Mouse (Mus musculus) stomach, postnatal 0 days (tissue): ENCODE measurements around the gene Dnmt3b. TPM values are rescaled to one million over a fixed set of nuclear protein-coding genes. Genes with fewer than 3 reads are reported as not detected.
"Not testable (repeated sequence)": the region's sequence is repeated elsewhere in the genome, so short reads cannot be mapped to it uniquely, and the experiment has no call there.

Experiments
- ATAC-seq: fragments of 200-750 bp; cut with Nextera tagmentation; 2 replicates; pipeline ENCODE4 v1.8.0; 2017; ENCODE audit not compliant: low FRiP score, low TSS enrichment
- DNase-seq: peaks from one replicate; pipeline ENCODE4 v3.0.0-alpha.2; 2016; ENCODE audit warnings: low spot score
- H3K27ac ChIP-seq: fragments of 300-500 bp; sonication (generic); replicated peaks from 2 replicates; pipeline ENCODE4 v1.5.1; 2014; ENCODE audit warnings: mild to moderate bottlenecking, control low read depth
- H3K27me3 ChIP-seq: fragments of 300-500 bp; sonication (generic); 2 replicates; pipeline ENCODE4 v1.6.1; 2014; ENCODE audit warnings: low read length; ENCODE audit not compliant: control insufficient read depth, insufficient read depth
- H3K36me3 ChIP-seq: fragments of 300-500 bp; sonication (generic); 2 replicates; pipeline ENCODE4 v1.6.1; 2014; ENCODE audit warnings: low read length, mixed read lengths; ENCODE audit not compliant: control insufficient read depth, insufficient read depth
- H3K4me1 ChIP-seq: fragments of 300-500 bp; sonication (generic); replicated peaks from 2 replicates; pipeline ENCODE4 v1.6.1; 2014; ENCODE audit warnings: antibody characterized with exemption; ENCODE audit not compliant: control insufficient read depth, insufficient read depth
- H3K4me2 ChIP-seq: fragments of 300-500 bp; sonication (generic); replicated peaks from 2 replicates; pipeline ENCODE4 v1.6.1; 2014; ENCODE audit warnings: low read depth, mild to moderate bottlenecking, control low read depth, moderate library complexity
- H3K4me3 ChIP-seq: fragments of 300-500 bp; sonication (generic); 2 replicates; pipeline ENCODE4 v1.5.1; 2014; ENCODE audit warnings: low read depth, low read length, control low read depth
- H3K9ac ChIP-seq: fragments of 300-500 bp; sonication (generic); 2 replicates; pipeline ENCODE4 v1.6.1; 2014; ENCODE audit warnings: mild to moderate bottlenecking, low read length, control low read depth, mixed read lengths
- H3K9me3 ChIP-seq: fragments of 300-500 bp; sonication (generic); 2 replicates; pipeline ENCODE4 v1.6.1; 2016; ENCODE audit warnings: low read length; ENCODE audit not compliant: control insufficient read depth
- CTCF ChIP-seq: IDR thresholded peaks from 2 replicates; pipeline ENCODE4 v1.5.1; 2016; ENCODE audit warnings: antibody characterized with exemption, low read depth, mild to moderate bottlenecking, moderate library complexity
- EP300 ChIP-seq: optimal IDR thresholded peaks from 2 replicates; pipeline ENCODE3; 2016; ENCODE audit warnings: antibody characterized with exemption
- WGBS: fragments of 180-500 bp; shearing (Covaris S2); extraction: QIAGEN DNeasy Blood & Tissue Kit; methylation state at CpG from one replicate; pipeline ENCODE4 v1.1.7; 2014; 5-methylcytosine and 5-hydroxymethylcytosine counted together
- polyA plus RNA-seq: library from polyadenylated mRNA; unstranded; fragments of >200 nt; fragmentation: Nextera tagmentation; extraction: Ambion mirVana; gene quantifications from 2 replicates; pipeline ENCODE4 v1.2.1, GENCODE M21; 2015

The Dnmt3b gene
- polyA plus RNA-seq, 1 experiment from 2014 or later, result 3.0 TPM

DNA sequence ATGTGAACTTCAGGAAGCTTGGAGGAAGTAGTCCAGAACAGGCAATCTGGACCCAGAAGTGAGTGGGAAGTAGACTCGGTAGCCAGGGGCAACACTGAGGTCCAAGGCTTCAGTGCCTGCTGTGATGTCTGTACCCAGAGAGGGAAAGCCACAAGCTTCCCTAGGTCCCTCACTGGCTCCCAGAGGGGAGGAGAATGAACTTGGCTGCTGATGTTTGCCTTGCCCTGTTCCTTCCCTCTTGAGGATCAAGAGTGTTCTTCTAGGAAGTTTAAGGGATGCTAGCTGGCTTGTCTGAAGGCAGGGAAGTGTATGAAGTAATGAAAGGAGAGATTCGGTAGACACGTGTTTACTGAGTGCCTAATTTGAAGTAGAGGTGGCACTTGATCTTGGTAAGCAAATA lies 6.8 kb upstream of the Dnmt3b start:
- no peak overlapping the region for H3K4me3 ChIP-seq
- H3K9me3 ChIP-seq, result no peaks in the 10 kb centered on the region
- no peaks in the 10 kb centered on the region for H3K27me3 ChIP-seq
- TF ChIP-seq EP300 (no peak), CTCF (no peak)
- no peak overlapping the region for H3K9ac ChIP-seq
- no peaks in the 10 kb centered on the region for H3K36me3 ChIP-seq
- no peak overlapping the region for H3K27ac ChIP-seq
- WGBS, result 25% methylated on average over 3 of the region's 3 CpGs
- H3K4me2 ChIP-seq, result no peak overlapping the region
- ATAC-seq, result no peak
- no peaks in the 10 kb centered on the region for H3K4me1 ChIP-seq
- no peak for DNase-seq

GRCm38 (mm10) chr2:153642999-153643398 lies 6.3 kb upstream of the Dnmt3b start:
- H3K9ac ChIP-seq, result no peak overlapping the region
- H3K4me1 ChIP-seq, result no peaks in the 10 kb centered on the region
- no peak overlapping the region for H3K4me3 ChIP-seq
- ATAC-seq (no peak), DNase-seq (no peak)
- no peaks in the 10 kb centered on the region for H3K27me3 ChIP-seq
- no peaks in the 10 kb centered on the region for H3K9me3 ChIP-seq
- 51% methylated on average over 6 of the region's 6 CpGs for WGBS
- H3K4me2 ChIP-seq, result no peak overlapping the region
- TF ChIP-seq EP300 (no peak), CTCF (no peak)
- H3K27ac ChIP-seq, result no peak overlapping the region
- no peaks in the 10 kb centered on the region for H3K36me3 ChIP-seq

DNA sequence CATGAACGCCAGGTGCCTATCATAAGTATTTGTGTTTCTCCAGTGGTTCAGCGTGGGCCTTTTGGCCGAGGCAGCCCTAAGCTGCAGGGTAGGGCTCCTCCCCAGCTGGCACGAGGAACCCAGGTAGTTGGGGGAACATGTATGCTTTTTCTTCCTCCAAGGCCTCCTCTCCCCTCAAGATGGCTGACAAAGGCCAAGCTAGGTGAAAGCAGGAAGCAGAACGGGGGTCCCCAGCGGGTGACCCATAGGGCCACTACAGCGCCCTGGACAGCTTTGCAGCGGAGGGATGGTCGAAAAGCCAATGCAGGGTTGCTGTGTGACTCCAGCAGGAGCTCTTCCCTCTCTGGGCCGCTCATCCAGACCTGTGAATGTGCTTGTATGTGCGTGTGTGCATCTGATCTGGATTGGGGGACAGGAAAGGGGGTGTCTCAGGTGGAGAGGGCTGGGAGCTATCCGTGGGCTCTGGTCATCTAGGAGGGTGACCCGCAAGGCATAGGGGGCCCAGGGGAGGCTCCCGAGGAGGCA lies 415 bp upstream of the Dnmt3b start:
- H3K4me3 ChIP-seq, result peak overlapping the region; percentile 74
- no peaks in the 10 kb centered on the region for H3K27me3 ChIP-seq
- no peaks in the 10 kb centered on the region for H3K36me3 ChIP-seq
- DNase-seq (peak; percentile 17), ATAC-seq (no peak)
- H3K27ac ChIP-seq, result no peak overlapping the region
- no peaks in the 10 kb centered on the region; the same call in 1 of the 2 replicates for H3K4me1 ChIP-seq
- no peaks in the 10 kb centered on the region for H3K9me3 ChIP-seq
- TF ChIP-seq EP300 (no peak), CTCF (no peak)
- 24% methylated on average over 13 of the region's 14 CpGs for WGBS
- H3K9ac ChIP-seq, result peak overlapping the region; percentile 77
- H3K4me2 ChIP-seq, result peak overlapping the region; percentile 98

GRCm38 (mm10) chr2:153650014-153650687 lies 901 bp downstream of the Dnmt3b start:
- TF ChIP-seq CTCF, result no peak
- TF ChIP-seq EP300, result no peak
- H3K36me3 ChIP-seq, result no peaks in the 10 kb centered on the region
- peak; percentile 71 for DNase-seq

GRCm38 (mm10) chr2:153651681-153652080 lies 2.4 kb downstream of the Dnmt3b start:
- DNase-seq, result no peak
- TF ChIP-seq EP300 (no peak), CTCF (no peak)
- no peaks in the 10 kb centered on the region; the same call in 1 of the 2 replicates for H3K4me1 ChIP-seq
- H3K36me3 ChIP-seq, result no peaks in the 10 kb centered on the region
- ATAC-seq, result no peak
- no peak overlapping the region for H3K4me3 ChIP-seq
- H3K4me2 ChIP-seq, result no peak overlapping the region
- no peaks in the 10 kb centered on the region for H3K9me3 ChIP-seq
- no peak overlapping the region for H3K27ac ChIP-seq
- H3K9ac ChIP-seq, result no peak overlapping the region
- H3K27me3 ChIP-seq, result no peaks in the 10 kb centered on the region
- 75% methylated on average over 3 of the region's 3 CpGs for WGBS

More at GRCm38 (mm10) chr2:153650014-153650687, 901 bp downstream of the Dnmt3b start:
- H3K27ac ChIP-seq, result no peak overlapping the region
- H3K9ac ChIP-seq, result peak overlapping the region; percentile 77
- H3K4me3 ChIP-seq, result peak overlapping the region; percentile 74
- WGBS, result 6% methylated on average over 25 of the region's 28 CpGs
- peak; percentile 57 for ATAC-seq
- peak overlapping the region; percentile 98 for H3K4me2 ChIP-seq
- H3K9me3 ChIP-seq, result no peaks in the 10 kb centered on the region
- no peaks in the 10 kb centered on the region; the same call in 1 of the 2 replicates for H3K4me1 ChIP-seq
- no peaks in the 10 kb centered on the region for H3K27me3 ChIP-seq

GRCm38 (mm10) chr2:153657659-153658058 lies 8.4 kb downstream of the Dnmt3b start:
- not testable (repeated sequence) for H3K4me2 ChIP-seq, H3K4me3 ChIP-seq, H3K27me3 ChIP-seq, H3K27ac ChIP-seq, H3K9me3 ChIP-seq, H3K4me1 ChIP-seq, DNase-seq, H3K9ac ChIP-seq, H3K36me3 ChIP-seq
- ATAC-seq, result peak; percentile 32; the same call in 1 of the 2 replicates
- WGBS, result 69% methylated on average over 6 of the region's 8 CpGs
